Mouse (Mus musculus) effector memory CD4-positive, alpha-beta T cell, adult 5 months (primary cell): ENCODE results near the gene Polr3c. TPM values are rescaled to one million over a fixed set of nuclear protein-coding genes. Genes with fewer than 3 reads are reported as not detected.

Experiments used
- polyA plus RNA-seq: library from polyadenylated mRNA; unstranded; fragments of 100-300 nt; shearing (Covaris generic); gene quantifications from one replicate; pipeline ENCODE4 v1.2.1, GENCODE M21; 2017

Polr3c gene
- 53.7 TPM for polyA plus RNA-seq

DNA sequence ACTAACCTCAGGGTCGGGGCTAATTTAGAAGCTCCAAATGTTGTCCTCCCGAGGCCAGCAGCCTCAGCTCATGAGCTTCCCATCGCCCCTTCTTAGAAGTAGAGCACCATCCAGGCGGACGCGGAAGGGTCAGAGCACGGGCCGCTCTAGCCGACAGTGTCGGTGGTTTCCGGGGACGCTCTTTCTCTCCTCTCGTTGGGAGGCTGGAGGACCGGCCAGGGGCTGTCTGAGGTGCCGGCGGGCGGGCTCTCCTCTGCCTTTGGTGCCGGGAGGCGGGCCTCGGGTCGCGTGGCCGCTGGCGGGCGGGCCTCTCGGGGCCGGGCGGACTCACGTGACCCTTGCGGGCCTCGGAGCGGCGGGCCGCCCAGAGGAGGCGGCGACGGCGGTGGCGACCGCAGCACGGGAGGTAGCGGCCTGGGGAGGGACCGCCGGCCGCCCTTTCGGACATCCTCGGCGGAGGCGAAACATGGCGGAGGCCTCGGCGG lies at the start of gene Polr3c, which contains the start of gene Rnf115:
Gene Polr3c, minus strand, starts transcription at position 286 of the 485 bp plus-strand sequence.
Gene Rnf115, plus strand, starts transcription at position 322 of the 485 bp plus-strand sequence.

DNA sequence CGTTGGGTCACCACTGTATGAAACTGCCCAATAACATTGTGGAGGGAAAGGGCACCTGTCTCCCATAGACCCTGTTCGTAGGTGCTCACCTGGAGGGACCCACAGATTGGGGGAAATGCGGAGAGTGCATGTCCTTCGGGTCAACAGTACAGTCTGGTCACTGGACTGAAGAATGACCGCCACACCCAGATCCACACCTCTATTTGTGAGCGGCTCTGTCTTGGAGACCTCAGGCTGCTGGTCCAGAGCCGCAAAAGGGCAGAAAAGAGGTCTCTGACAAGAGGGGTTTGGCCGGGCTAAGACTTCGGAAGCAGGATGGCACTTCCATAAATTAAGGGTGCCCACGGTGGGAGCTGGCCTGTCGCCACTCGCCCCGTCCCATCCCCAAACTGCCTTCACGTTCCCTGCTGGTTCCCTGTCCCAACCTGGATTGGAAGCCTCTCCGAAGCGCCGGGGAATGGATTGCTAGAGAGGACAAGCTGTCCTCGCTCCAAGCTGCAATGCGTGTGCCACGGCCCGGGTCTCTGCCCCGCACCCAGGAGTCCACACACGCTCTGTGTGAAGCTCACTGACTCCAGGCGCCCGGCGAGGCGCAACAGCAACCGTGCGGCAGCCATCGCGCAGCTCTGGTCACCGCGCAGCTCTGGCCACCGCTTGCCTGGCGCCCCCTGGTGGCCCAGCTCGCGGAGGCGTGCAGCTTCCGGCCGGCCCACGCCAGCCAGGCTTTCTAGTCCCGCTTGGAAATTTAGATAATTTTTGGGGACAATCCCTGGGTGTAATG lies 19.3 kb downstream of the Polr3c start, which contains the start of gene Nudt17:
Gene Nudt17, minus strand, starts transcription at position 660 of the 781 bp plus-strand sequence.

DNA sequence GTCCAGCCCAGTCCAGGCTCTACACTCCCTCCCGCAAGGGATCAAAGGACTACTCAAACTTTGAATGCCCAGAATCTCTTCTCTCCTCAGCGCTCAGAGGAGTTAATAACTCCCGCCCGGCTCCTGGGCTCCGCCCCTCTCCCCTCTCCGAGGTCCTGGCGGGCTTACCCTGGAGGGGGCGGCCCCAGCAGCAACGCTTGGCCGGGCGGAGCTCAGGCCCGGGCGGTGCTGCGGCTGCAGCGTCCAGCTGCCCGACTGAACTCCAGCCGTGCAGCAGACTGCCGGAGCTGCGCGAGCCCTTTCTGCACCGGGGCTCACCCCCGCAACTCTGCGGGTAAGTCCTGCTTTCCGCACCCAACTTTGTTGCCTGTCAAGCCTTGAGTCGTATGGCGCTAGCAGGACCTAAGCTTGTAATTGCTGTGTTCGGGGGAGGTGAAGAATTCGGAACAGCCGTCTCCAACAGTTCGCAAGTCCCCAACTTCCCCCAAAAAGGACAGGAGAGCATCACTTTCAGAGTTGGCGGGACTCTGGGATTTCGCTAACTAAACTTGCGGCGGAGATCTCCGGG lies 31.1 kb downstream of the Polr3c start, which contains the start of gene Pias3:
Gene Pias3, plus strand, starts transcription at position 187 of the 568 bp plus-strand sequence.

DNA sequence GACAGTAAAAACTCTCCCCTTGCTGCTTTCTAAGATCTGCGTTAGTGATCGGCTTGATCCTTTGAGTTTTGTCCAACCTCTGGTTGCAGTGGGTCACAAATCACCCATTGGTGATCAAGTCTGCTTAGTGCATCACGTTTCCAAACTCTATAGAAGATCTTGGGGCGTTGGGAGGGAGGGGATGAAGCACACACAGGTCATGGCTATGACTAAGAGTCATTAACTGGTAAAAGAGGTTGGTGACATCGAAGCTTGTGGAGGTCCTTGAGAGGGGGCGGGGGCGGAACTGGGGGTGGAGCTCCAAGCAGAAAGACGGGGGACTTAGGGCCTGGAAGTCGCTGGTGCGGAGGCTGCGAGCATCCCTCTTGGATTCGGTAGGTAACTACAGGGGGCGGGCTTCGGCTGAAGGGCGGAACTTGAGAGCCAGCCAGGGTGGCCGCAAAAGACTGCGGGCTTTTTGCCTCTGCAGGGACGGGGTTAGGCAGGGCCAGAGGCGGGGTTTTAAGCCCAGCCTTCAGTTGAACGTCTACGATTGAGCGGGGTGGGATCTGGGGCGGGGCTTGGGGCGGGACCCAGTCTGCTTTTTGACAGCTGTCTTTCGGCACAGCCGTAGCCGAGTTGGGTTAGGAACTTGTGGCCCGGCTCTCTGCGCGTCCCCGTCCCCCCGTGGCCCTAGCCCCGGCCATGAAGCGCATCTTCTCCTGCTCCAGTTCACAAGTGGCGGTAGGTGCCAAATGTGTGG lies 57.5 kb downstream of the Polr3c start, which contains the start of gene Ankrd35:
Gene Ankrd35, plus strand, starts transcription at position 405 of the 742 bp plus-strand sequence.

Other genes starting within 250 kb of the Polr3c start
- not detected for gene Hfe2, start 202.5 kb downstream of the Polr3c start, polyA plus RNA-seq
- gene Txnip, start 169.7 kb downstream of the Polr3c start, polyA plus RNA-seq = 394 TPM
- 0.97 TPM for gene Gm16253, start 150.6 kb downstream of the Polr3c start, polyA plus RNA-seq
- 17.6 TPM for gene Polr3gl, start 133.4 kb downstream of the Polr3c start, polyA plus RNA-seq
- not detected for gene Ankrd34a, start 131.0 kb downstream of the Polr3c start, polyA plus RNA-seq
- gene Lix1l, start 126.5 kb downstream of the Polr3c start, polyA plus RNA-seq = not detected
- gene Rbm8a, start 97.7 kb downstream of the Polr3c start, polyA plus RNA-seq = 155 TPM
- gene Pex11b, start 92.3 kb downstream of the Polr3c start, polyA plus RNA-seq = 26.4 TPM
- gene Gm42957, start 92.2 kb downstream of the Polr3c start, polyA plus RNA-seq = not detected
- 0.21 TPM for gene Itga10, start 82.0 kb downstream of the Polr3c start, polyA plus RNA-seq
- 2.9 TPM for gene Ankrd35, start 57.5 kb downstream of the Polr3c start, polyA plus RNA-seq
- 16.3 TPM for gene Pias3, start 31.2 kb downstream of the Polr3c start, polyA plus RNA-seq
- gene Nudt17, start 19.1 kb downstream of the Polr3c start, polyA plus RNA-seq = 0.51 TPM
- gene Rnf115, start within 50 bp of the Polr3c start, polyA plus RNA-seq = 101 TPM
- not detected for gene Pdzk1, start 101.7 kb upstream of the Polr3c start, polyA plus RNA-seq
- gene Cd160, start 101.7 kb upstream of the Polr3c start, polyA plus RNA-seq = 11.4 TPM
- gene Gja5, start 177.1 kb upstream of the Polr3c start, polyA plus RNA-seq = 0.36 TPM
- 21.9 TPM for gene Gpr89, start 177.7 kb upstream of the Polr3c start, polyA plus RNA-seq
- gene Gja8, start 198.4 kb upstream of the Polr3c start, polyA plus RNA-seq = 0.05 TPM